Mouse (Mus musculus): ENCODE measurements at regions not wholly inside any gene's neighbourhood (a gene's known extent, or its start where the extent isn't known, plus 50 kb on each side); places are given as distances from the start of the nearest gene placed in this dataset.

DNA sequence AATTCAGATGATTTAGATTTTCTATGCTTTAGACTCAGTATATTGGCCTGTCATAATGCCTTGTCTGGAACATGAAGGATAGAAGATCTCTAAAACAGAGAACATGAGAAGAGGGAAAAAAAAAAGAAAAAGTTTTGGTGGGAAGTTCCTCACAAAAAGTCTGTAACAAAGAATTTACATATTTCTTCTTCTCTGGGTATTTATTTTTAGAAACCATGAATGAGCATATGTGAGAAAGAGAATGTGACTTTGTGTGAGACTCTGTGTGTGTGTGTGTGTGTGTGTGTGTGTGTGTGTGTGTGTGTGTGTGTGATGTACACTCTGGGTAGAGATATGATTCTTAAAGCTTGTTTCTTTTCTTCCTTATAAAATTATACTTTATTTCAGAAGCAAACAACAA lies 109.9 kb downstream of the Arl4a start:
- TF ChIP-seq POLR2A (IDR thresholded peaks at IDR 0.05; ENCODE audit: low read depth, low read length) (no peak), CTCF (IDR thresholded peaks at IDR 0.05; ENCODE audit: borderline replicate concordance, insufficient read depth, low read length) (no peak)

Measured in embryonic fibroblast, embryonic 13.5 days (primary cell).